Mouse (Mus musculus) kidney, postnatal 0 days (tissue): ENCODE results near the gene Gm11034. TPM values are rescaled to one million over a fixed set of nuclear protein-coding genes. Genes with fewer than 3 reads are reported as not detected.
A peak's percentile ranks its signal among the peaks of the same experiment; 100 is the strongest.

Experiments used
- ATAC-seq: fragments of 200-750 bp; cut with Nextera tagmentation; replicated peaks from 2 replicates; pipeline ENCODE4 v1.8.0; 2017; ENCODE audit warnings: low read depth, moderate number of reproducible peaks, moderate TSS enrichment, moderate library complexity; ENCODE audit not compliant: low FRiP score
- DNase-seq: peaks from one replicate; pipeline ENCODE4 v3.0.0-alpha.2; 2016; ENCODE audit warnings: low spot score
- H3K27ac ChIP-seq: fragments of 300-500 bp; sonication (generic); 2 replicates; pipeline ENCODE4 v1.5.1; 2014; ENCODE audit warnings: mild to moderate bottlenecking
- H3K27me3 ChIP-seq: fragments of 300-500 bp; sonication (generic); 2 replicates; pipeline ENCODE4 v1.6.1; 2014; ENCODE audit warnings: low read length, mixed read lengths; ENCODE audit not compliant: insufficient read depth
- H3K36me3 ChIP-seq: fragments of 300-500 bp; sonication (generic); 2 replicates; pipeline ENCODE4 v1.6.1; 2014; ENCODE audit warnings: low read length, mixed read lengths; ENCODE audit not compliant: insufficient read depth
- H3K4me1 ChIP-seq: fragments of 300-500 bp; sonication (generic); replicated peaks from 2 replicates; pipeline ENCODE4 v1.6.1; 2014; ENCODE audit warnings: antibody characterized with exemption, low read length, mixed read lengths; ENCODE audit not compliant: insufficient read depth
- H3K4me2 ChIP-seq: fragments of 300-500 bp; sonication (generic); 2 replicates; pipeline ENCODE4 v1.6.1; 2014; ENCODE audit warnings: mild to moderate bottlenecking, low read length, moderate library complexity, mixed read lengths
- H3K4me3 ChIP-seq: fragments of 300-500 bp; sonication (generic); replicated peaks from 2 replicates; pipeline ENCODE4 v1.5.1; 2014; ENCODE audit warnings: low read depth, low read length
- H3K9ac ChIP-seq: fragments of 300-500 bp; sonication (generic); 2 replicates; pipeline ENCODE4 v1.6.1; 2014; ENCODE audit warnings: low read depth, low read length
- H3K9me3 ChIP-seq: fragments of 300-500 bp; sonication (generic); replicated peaks from 2 replicates; pipeline ENCODE4 v1.6.1; 2016; ENCODE audit warnings: low read length, inconsistent platforms, mixed read lengths
- CTCF ChIP-seq: IDR thresholded peaks from 2 replicates; pipeline ENCODE4 v1.5.1; 2016; ENCODE audit warnings: antibody characterized with exemption, low read depth, mild to moderate bottlenecking, moderate library complexity
- WGBS: fragments of 180-500 bp; shearing (Covaris S2); extraction: QIAGEN DNeasy Blood & Tissue Kit; methylation state at CpG from one replicate; pipeline ENCODE4 v1.1.7; 2014; 5-methylcytosine and 5-hydroxymethylcytosine counted together
- polyA plus RNA-seq: library from polyadenylated mRNA; unstranded; fragments of >200 nt; fragmentation: Nextera tagmentation; extraction: Ambion mirVana; gene quantifications from 2 replicates; pipeline ENCODE4 v1.2.1, GENCODE M21; 2015

Gm11034 gene
- not detected in 2 replicates for polyA plus RNA-seq

DNA sequence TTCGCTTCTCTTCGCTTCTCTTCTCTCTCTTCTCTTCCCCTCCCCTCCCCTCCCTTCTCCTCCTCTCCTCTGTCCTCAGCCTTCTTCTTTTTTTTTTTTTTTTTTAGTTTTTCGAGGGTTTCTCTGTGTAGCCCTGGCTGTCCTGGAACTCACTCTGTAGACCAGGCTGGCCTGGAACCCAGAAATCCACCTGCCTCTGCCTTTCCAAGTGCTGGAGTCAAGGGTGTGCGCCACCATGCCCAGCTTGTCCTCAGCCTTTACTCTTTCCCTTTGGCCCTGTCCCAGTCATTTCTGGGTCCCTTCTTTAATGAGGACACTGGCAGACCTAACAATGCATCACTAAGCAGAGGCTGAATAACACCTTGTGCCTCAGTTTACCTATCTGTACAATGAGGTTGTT, at the start of gene Gm11034:
Gene Gm11034, minus strand, starts transcription at position 101 of the 400 bp plus-strand sequence.
- Histone ChIP-seq H3K9me3 (no peaks in the 10 kb centered on the region), H3K9ac (no peak within 1 kb of the TSS), H3K4me1 (no peaks in the 10 kb centered on the region), H3K27ac (no peak within 1 kb of the TSS), H3K36me3 (no peaks in the 10 kb centered on the region), H3K4me3 (no peak within 1 kb of the TSS), H3K4me2 (no peak within 1 kb of the TSS), H3K27me3 (no peaks in the 10 kb centered on the region)
- no peak for TF ChIP-seq CTCF
- 76% methylated on average over 4 of the region's 4 CpGs for WGBS
- ATAC-seq (no peak), DNase-seq (no peak)

GRCm38 (mm10) chr8:72262756-72263155, 49.3 kb upstream of the Gm11034 start:
- H3K36me3 ChIP-seq: no peaks in the 10 kb centered on the region
- H3K9ac ChIP-seq: no peak overlapping the region
- WGBS: 75% methylated on average over 2 of the region's 2 CpGs
- H3K4me1 ChIP-seq: no peaks in the 10 kb centered on the region
- H3K4me2 ChIP-seq: no peak overlapping the region
- H3K4me3 ChIP-seq: no peak overlapping the region
- no peak for DNase-seq
- ATAC-seq: no peak
- no peak overlapping the region for H3K27ac ChIP-seq
- no peaks in the 10 kb centered on the region for H3K9me3 ChIP-seq
- H3K27me3 ChIP-seq: no peaks in the 10 kb centered on the region
- TF ChIP-seq CTCF: no peak

GRCm38 (mm10) chr8:72261872-72262271, 48.4 kb upstream of the Gm11034 start:
- peak; percentile 52 for TF ChIP-seq CTCF
- DNase-seq (peak; percentile 41), ATAC-seq (no peak)
- Histone ChIP-seq H3K27me3 (no peaks in the 10 kb centered on the region), H3K9ac (no peak overlapping the region), H3K4me2 (no peak overlapping the region), H3K4me3 (no peak overlapping the region), H3K4me1 (no peaks in the 10 kb centered on the region), H3K36me3 (no peaks in the 10 kb centered on the region), H3K9me3 (no peaks in the 10 kb centered on the region), H3K27ac (no peak overlapping the region)
- WGBS: 48% methylated on average over 5 of the region's 5 CpGs

DNA sequence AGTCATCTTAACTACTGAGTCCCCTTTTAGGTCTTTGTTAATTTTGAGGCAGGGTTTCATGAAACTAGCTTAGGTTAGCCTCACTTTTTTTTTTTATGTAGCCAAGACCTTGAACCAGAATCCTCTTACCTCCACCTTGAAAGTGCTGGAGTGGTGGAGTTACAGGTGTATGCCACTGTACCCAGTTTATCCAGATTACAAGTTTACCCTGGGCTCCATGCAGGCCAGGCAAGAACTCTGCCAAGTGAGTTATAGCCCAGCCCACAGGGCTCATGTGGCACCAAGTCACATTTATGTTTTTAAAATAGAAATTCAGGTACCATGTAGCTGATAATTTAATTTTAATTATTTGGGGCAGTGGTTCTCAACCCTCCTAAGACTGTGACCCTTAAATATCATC, 48.0 kb upstream of the Gm11034 start:
- no peaks in the 10 kb centered on the region for H3K27me3 ChIP-seq
- no peaks in the 10 kb centered on the region for H3K4me1 ChIP-seq
- H3K36me3 ChIP-seq: no peaks in the 10 kb centered on the region
- no peak overlapping the region for H3K4me2 ChIP-seq
- DNase-seq (no peak), ATAC-seq (no peak)
- H3K9ac ChIP-seq: no peak overlapping the region
- H3K27ac ChIP-seq: no peak overlapping the region
- H3K9me3 ChIP-seq: no peaks in the 10 kb centered on the region
- TF ChIP-seq CTCF: no peak
- no peak overlapping the region for H3K4me3 ChIP-seq

DNA sequence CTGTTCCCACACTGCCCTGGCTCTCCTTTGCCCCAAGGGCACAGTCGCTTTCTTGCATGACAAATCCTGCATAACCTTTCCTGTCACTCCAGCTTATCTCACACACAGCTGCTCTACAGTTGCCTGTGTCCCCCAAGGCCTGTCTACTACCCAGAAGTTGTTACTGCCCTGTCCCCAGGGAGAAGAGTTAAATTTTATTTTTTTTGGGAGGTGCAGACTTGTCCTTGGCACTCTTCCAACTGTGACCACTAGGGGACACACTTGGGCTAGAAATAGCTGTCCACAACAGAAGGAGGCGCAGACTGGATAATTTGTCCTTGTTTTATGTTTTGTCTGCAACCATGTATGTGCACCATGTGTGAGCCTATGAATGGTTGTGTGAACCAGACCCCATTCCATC, 47.6 kb upstream of the Gm11034 start:
- no peak overlapping the region for H3K27ac ChIP-seq
- no peaks in the 10 kb centered on the region for H3K9me3 ChIP-seq
- no peak overlapping the region for H3K4me3 ChIP-seq
- ATAC-seq (peak; percentile 57), DNase-seq (peak; percentile 87)
- peak; percentile 93 for TF ChIP-seq CTCF
- H3K4me1 ChIP-seq: no peaks in the 10 kb centered on the region
- no peak overlapping the region for H3K4me2 ChIP-seq
- no peak overlapping the region for H3K9ac ChIP-seq
- no peaks in the 10 kb centered on the region for H3K27me3 ChIP-seq
- no peaks in the 10 kb centered on the region for H3K36me3 ChIP-seq
- WGBS: 29% methylated on average over 2 of the region's 2 CpGs

DNA sequence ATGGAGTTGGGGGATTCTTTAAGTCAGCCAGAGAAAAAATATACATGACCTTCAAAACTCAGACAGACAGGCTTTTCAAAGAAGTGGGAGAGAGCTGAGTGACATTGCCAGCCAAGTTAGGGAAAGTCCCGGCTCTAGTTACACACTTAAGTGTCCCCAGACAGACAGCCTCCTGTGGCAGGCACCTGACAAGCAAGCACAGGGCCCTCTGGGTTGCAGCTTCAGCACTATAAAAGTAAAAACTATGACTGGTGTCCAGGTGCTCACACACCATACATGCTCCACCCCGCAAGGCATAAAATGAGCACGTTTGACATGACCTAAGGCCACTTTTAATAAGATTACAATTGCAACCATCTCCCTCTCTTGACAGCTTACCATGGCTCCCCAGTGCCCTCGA, 47.1 kb upstream of the Gm11034 start:
- Histone ChIP-seq H3K9me3 (no peaks in the 10 kb centered on the region), H3K4me1 (no peaks in the 10 kb centered on the region), H3K4me3 (no peak overlapping the region), H3K27me3 (no peaks in the 10 kb centered on the region), H3K36me3 (0 out of 2 replicates have a peak, but pooled peaks cover 1% of the 10 kb centered on the region), H3K4me2 (no peak overlapping the region), H3K9ac (no peak overlapping the region), H3K27ac (no peak overlapping the region)
- no peak for ATAC-seq
- TF ChIP-seq CTCF: no peak
- 48% methylated on average over 4 of the region's 4 CpGs for WGBS
- no peak for DNase-seq

DNA sequence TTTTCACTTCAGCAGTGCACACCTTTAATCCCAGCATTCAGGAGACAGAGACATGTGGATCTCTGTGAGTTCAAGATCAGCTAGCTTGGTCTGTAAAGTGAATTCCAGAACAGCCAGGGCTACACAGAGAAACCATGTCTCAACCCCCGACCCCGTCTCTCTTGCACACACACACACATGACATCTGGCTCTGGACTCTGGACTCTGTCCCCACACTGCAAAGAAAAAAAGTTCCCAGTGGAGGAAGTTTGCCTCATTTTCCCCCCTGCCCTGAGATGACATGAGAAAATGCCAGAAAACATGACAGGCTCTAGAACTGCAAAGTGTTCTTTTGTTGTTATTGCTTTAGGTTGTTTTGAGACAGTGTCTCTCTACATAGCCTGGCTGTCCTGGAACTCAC, 46.4 kb upstream of the Gm11034 start:
- Histone ChIP-seq H3K27ac (no peak overlapping the region), H3K36me3 (0 out of 2 replicates have a peak, but pooled peaks cover 8% of the 10 kb centered on the region), H3K4me2 (no peak overlapping the region), H3K27me3 (no peaks in the 10 kb centered on the region), H3K9ac (no peak overlapping the region), H3K4me1 (no peaks in the 10 kb centered on the region), H3K4me3 (no peak overlapping the region), H3K9me3 (no peaks in the 10 kb centered on the region)
- 67% methylated on average over 2 of the region's 2 CpGs for WGBS
- ATAC-seq: no peak
- DNase-seq: no peak
- no peak for TF ChIP-seq CTCF
